Mouse (Mus musculus) CH12.LX (cell line): ENCODE measurements around the gene Rad52.

Experiments
- CHD1 ChIP-seq: IDR thresholded peaks from 2 replicates; pipeline ENCODE4 v1.6.1; 2012; ENCODE audit warnings: low read depth, low read length, improper control_type of control experiment, inconsistent platforms
- CTCF ChIP-seq, 2 experiments: IDR thresholded peaks in 1 of 2; conservative IDR thresholded peaks in 1 of 2; 2 replicates each; pipeline ENCODE4 v1.5.1; 2011 to 2012; ENCODE audit warnings: low read depth in 2 of 2, low read length in 2 of 2, improper control_type of control experiment in 1 of 2, inconsistent platforms in 1 of 2, mild to moderate bottlenecking in 1 of 2, moderate library complexity in 1 of 2
- EP300 ChIP-seq: IDR thresholded peaks from 2 replicates; pipeline ENCODE4 v1.6.1; 2011; ENCODE audit warnings: low read length, improper control_type of control experiment
- POLR2A ChIP-seq: IDR thresholded peaks from 2 replicates; pipeline ENCODE4 v1.6.1; 2011; ENCODE audit warnings: low read depth, mild to moderate bottlenecking, improper control_type of control experiment, low read length
- POLR2AphosphoS2 ChIP-seq: IDR thresholded peaks from 2 replicates; pipeline ENCODE4 v1.6.1; 2011; ENCODE audit warnings: low read depth, low read length, improper control_type of control experiment
- USF1 ChIP-seq: IDR thresholded peaks from 2 replicates; pipeline ENCODE4 v1.6.1; 2014; ENCODE audit warnings: low read depth, mild to moderate bottlenecking, inconsistent platforms, low read length, improper control_type of control experiment
- ZC3H11A ChIP-seq: IDR thresholded peaks from 2 replicates; pipeline ENCODE4 v1.6.1; 2012; ENCODE audit warnings: low read depth, mild to moderate bottlenecking, inconsistent platforms, low read length, improper control_type of control experiment

- TF ChIP-seq CTCF (conservative IDR thresholded peaks at IDR 0.05 in 1 of 2, IDR thresholded peaks at IDR 0.05 in 1 of 2; ENCODE audit: low read depth in 2 of 2, low read length in 2 of 2), result no peak
- TF ChIP-seq USF1, result no peak
- no peak for TF ChIP-seq ZC3H11A
- no peak for TF ChIP-seq POLR2A
- no peak for TF ChIP-seq EP300
- no peak for TF ChIP-seq POLR2AphosphoS2
- TF ChIP-seq CHD1, result no peak
Observed at GRCm38 (mm10) chr6:119912046-119912445, 9.5 kb downstream of the Rad52 start.
